Mouse (Mus musculus) cerebellum, adult 2 months (tissue): Measurements from ENCODE around the gene Gpr35.

Source experiments
- CTCF ChIP-seq: fragments of 200-500 bp; IDR thresholded peaks from 2 replicates; pipeline ENCODE4 v1.5.1; 2011; ENCODE audit warnings: low read depth, mild to moderate bottlenecking, control low read depth, low read length, moderate library complexity, borderline replicate concordance; ENCODE audit not compliant: insufficient read depth
- POLR2A ChIP-seq: fragments of 200-500 bp; IDR thresholded peaks from 2 replicates; pipeline ENCODE4 v1.6.1; 2011; ENCODE audit warnings: low read length, control low read depth, borderline replicate concordance; ENCODE audit not compliant: insufficient read depth

DNA sequence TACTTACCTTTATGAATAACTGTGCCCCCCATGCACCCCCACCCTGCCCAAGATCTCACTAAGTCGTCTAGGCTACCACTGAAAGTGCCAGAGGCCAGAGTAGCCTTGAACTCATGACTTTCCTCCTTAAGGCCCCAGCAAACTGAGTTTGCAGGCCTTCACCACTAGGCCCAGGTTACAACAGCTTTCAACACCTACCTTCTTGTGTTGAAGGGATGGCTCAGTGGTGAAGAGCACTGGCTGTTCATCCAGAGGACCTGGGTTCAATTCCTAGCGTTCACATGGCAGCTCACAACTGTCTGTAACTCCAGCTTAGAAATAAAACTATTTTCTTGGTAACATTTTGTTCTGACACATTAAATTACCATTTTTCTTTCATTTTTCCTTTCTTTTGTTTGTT lies 3.0 kb downstream of the Gpr35 start:
- TF ChIP-seq POLR2A (no peak), CTCF (no peak)
